Mouse (Mus musculus) kidney, embryonic 16.5 days (tissue): ENCODE results near the gene Fancf. TPM values are rescaled to one million over a fixed set of nuclear protein-coding genes. Genes with fewer than 3 reads are reported as not detected.

Experiments
- ATAC-seq: fragments of 200-750 bp; cut with Nextera tagmentation; 2 replicates; pipeline ENCODE4 v1.8.0; 2017; ENCODE audit warnings: moderate TSS enrichment; ENCODE audit not compliant: low FRiP score, low TSS enrichment
- H3K27ac ChIP-seq: fragments of 300-500 bp; sonication (generic); 2 replicates; pipeline ENCODE4 v1.5.1; 2014; ENCODE audit warnings: low read length
- H3K27me3 ChIP-seq: fragments of 300-500 bp; sonication (generic); 2 replicates; pipeline ENCODE4 v1.6.1; 2014; ENCODE audit warnings: low read length, control low read depth, mixed read lengths; ENCODE audit not compliant: insufficient read depth
- H3K36me3 ChIP-seq: fragments of 300-500 bp; sonication (generic); 2 replicates; pipeline ENCODE4 v1.6.1; 2014; ENCODE audit warnings: low read length, control low read depth, mixed read lengths; ENCODE audit not compliant: insufficient read depth
- H3K4me1 ChIP-seq: fragments of 300-500 bp; sonication (generic); 2 replicates; pipeline ENCODE4 v1.6.1; 2014; ENCODE audit warnings: low read length, control low read depth, mixed read lengths; ENCODE audit not compliant: insufficient read depth
- H3K4me2 ChIP-seq: fragments of 300-500 bp; sonication (generic); replicated peaks from 2 replicates; pipeline ENCODE4 v1.6.1; 2014; ENCODE audit warnings: low read depth, low read length
- H3K4me3 ChIP-seq: fragments of 300-500 bp; sonication (generic); 2 replicates; pipeline ENCODE4 v1.5.1; 2014; ENCODE audit warnings: mild to moderate bottlenecking, low read length
- H3K9ac ChIP-seq: fragments of 300-500 bp; sonication (generic); replicated peaks from 2 replicates; pipeline ENCODE4 v1.6.1; 2014; ENCODE audit warnings: low read length
- H3K9me3 ChIP-seq: fragments of 300-500 bp; sonication (generic); 2 replicates; pipeline ENCODE4 v1.6.1; 2016; ENCODE audit warnings: low read length, control low read depth
- WGBS: fragments of 180-500 bp; shearing (Covaris S2); extraction: QIAGEN DNeasy Blood & Tissue Kit; methylation state at CpG from one replicate; pipeline ENCODE4 v1.1.7; 2014; 5-methylcytosine and 5-hydroxymethylcytosine counted together
- polyA plus RNA-seq: library from polyadenylated mRNA; unstranded; fragments of >200 nt; fragmentation: Nextera tagmentation; extraction: Ambion mirVana; gene quantifications from 2 replicates; pipeline ENCODE4 v1.2.1, GENCODE M21; 2015

Fancf gene
- 2.8 and 3.3 TPM in 2 replicates for polyA plus RNA-seq

GRCm38 (mm10) chr7:51862097-51862492 lies at the start of gene Fancf:
Gene Fancf (minus strand): TSS chr7:51862267.
- Histone ChIP-seq H3K9me3 (no peaks in the 10 kb centered on the region), H3K9ac (peak within 1 kb of the TSS; percentile 93), H3K27me3 (no peaks in the 10 kb centered on the region), H3K27ac (peak within 1 kb of the TSS; percentile 98), H3K36me3 (0 out of 2 replicates have a peak, but pooled peaks cover 12% of the 10 kb centered on the region), H3K4me3 (peak within 1 kb of the TSS; percentile 80), H3K4me1 (peaks cover 18% of the 10 kb centered on the region), H3K4me2 (peak within 1 kb of the TSS; percentile 86)
- under 1% methylated on average over 43 of the region's 43 CpGs for WGBS
- ATAC-seq: peak; percentile 98

GRCm38 (mm10) chr7:51899066-51899465 lies 37.0 kb upstream of the Fancf start:
- Histone ChIP-seq H3K36me3 (no peaks in the 10 kb centered on the region), H3K9ac (no peak overlapping the region), H3K4me3 (no peak overlapping the region), H3K27ac (no peak overlapping the region), H3K9me3 (no peaks in the 10 kb centered on the region), H3K27me3 (no peaks in the 10 kb centered on the region), H3K4me2 (no peak overlapping the region), H3K4me1 (no peaks in the 10 kb centered on the region)
- no peak for ATAC-seq
- WGBS: 79% methylated on average over 6 of the region's 6 CpGs

GRCm38 (mm10) chr7:51894939-51895338 lies 32.9 kb upstream of the Fancf start:
- no peak overlapping the region for H3K9ac ChIP-seq
- no peak overlapping the region for H3K27ac ChIP-seq
- H3K36me3 ChIP-seq: no peaks in the 10 kb centered on the region
- no peaks in the 10 kb centered on the region for H3K9me3 ChIP-seq
- H3K4me1 ChIP-seq: no peaks in the 10 kb centered on the region
- no peak for ATAC-seq
- H3K27me3 ChIP-seq: no peaks in the 10 kb centered on the region
- H3K4me3 ChIP-seq: no peak overlapping the region
- 66% methylated on average over 2 of the region's 2 CpGs for WGBS
- H3K4me2 ChIP-seq: no peak overlapping the region

- no peaks in the 10 kb centered on the region for H3K9me3 ChIP-seq
- H3K9ac ChIP-seq: no peak overlapping the region
- no peak overlapping the region for H3K27ac ChIP-seq
- no peaks in the 10 kb centered on the region for H3K36me3 ChIP-seq
- H3K27me3 ChIP-seq: no peaks in the 10 kb centered on the region
- ATAC-seq: no peak
- 77% methylated on average over 4 of the region's 4 CpGs for WGBS
- H3K4me1 ChIP-seq: no peaks in the 10 kb centered on the region
- H3K4me3 ChIP-seq: no peak overlapping the region
- no peak overlapping the region for H3K4me2 ChIP-seq
Observed at GRCm38 (mm10) chr7:51894133-51894801, 32.2 kb upstream of the Fancf start.

- Histone ChIP-seq H3K36me3 (no peaks in the 10 kb centered on the region), H3K4me1 (peaks cover 4% of the 10 kb centered on the region; the same call in 1 of the 2 replicates), H3K9ac (no peak overlapping the region), H3K27ac (no peak overlapping the region), H3K9me3 (no peaks in the 10 kb centered on the region), H3K27me3 (no peaks in the 10 kb centered on the region), H3K4me3 (no peak overlapping the region), H3K4me2 (no peak overlapping the region)
- WGBS: 99% methylated on average over 3 of the region's 4 CpGs
- no peak for ATAC-seq
Observed at GRCm38 (mm10) chr7:51893008-51893407, 30.9 kb upstream of the Fancf start.

GRCm38 (mm10) chr7:51892224-51892965 lies 30.3 kb upstream of the Fancf start:
- H3K27ac ChIP-seq: no peak overlapping the region
- no peak for ATAC-seq
- no peaks in the 10 kb centered on the region for H3K36me3 ChIP-seq
- H3K9me3 ChIP-seq: no peaks in the 10 kb centered on the region
- H3K4me1 ChIP-seq: peaks cover 8% of the 10 kb centered on the region
- no peak overlapping the region for H3K9ac ChIP-seq
- no peak overlapping the region for H3K4me2 ChIP-seq
- no peak overlapping the region for H3K4me3 ChIP-seq
- 91% methylated on average over 1 of the region's 1 CpGs for WGBS
- H3K27me3 ChIP-seq: no peaks in the 10 kb centered on the region

GRCm38 (mm10) chr7:51889601-51890000 lies 27.5 kb upstream of the Fancf start:
- no peak for ATAC-seq
- H3K27ac ChIP-seq: no peak overlapping the region
- H3K4me1 ChIP-seq: peaks cover 11% of the 10 kb centered on the region
- H3K27me3 ChIP-seq: no peaks in the 10 kb centered on the region
- H3K4me3 ChIP-seq: no peak overlapping the region
- H3K36me3 ChIP-seq: no peaks in the 10 kb centered on the region
- no peaks in the 10 kb centered on the region for H3K9me3 ChIP-seq
- 91% methylated on average over 7 of the region's 7 CpGs for WGBS
- no peak overlapping the region for H3K4me2 ChIP-seq
- no peak overlapping the region for H3K9ac ChIP-seq

GRCm38 (mm10) chr7:51887678-51888567 lies 25.9 kb upstream of the Fancf start:
- Histone ChIP-seq H3K27me3 (no peaks in the 10 kb centered on the region), H3K4me1 (peaks cover 11% of the 10 kb centered on the region), H3K9ac (no peak overlapping the region), H3K9me3 (no peaks in the 10 kb centered on the region), H3K36me3 (no peaks in the 10 kb centered on the region), H3K4me2 (peak overlapping the region; percentile 20), H3K27ac (peak overlapping the region; percentile 80; the same call in 1 of the 2 replicates), H3K4me3 (peak overlapping the region; percentile 18; the same call in 1 of the 2 replicates)
- ATAC-seq: peak; percentile 88
- 31% methylated on average over 11 of the region's 11 CpGs for WGBS

- peaks cover 13% of the 10 kb centered on the region for H3K4me1 ChIP-seq
- H3K4me2 ChIP-seq: no peak overlapping the region
- no peaks in the 10 kb centered on the region for H3K36me3 ChIP-seq
- no peak overlapping the region for H3K4me3 ChIP-seq
- peak; percentile 36; the same call in 1 of the 2 replicates for ATAC-seq
- no peaks in the 10 kb centered on the region for H3K27me3 ChIP-seq
- 33% methylated on average over 3 of the region's 3 CpGs for WGBS
- peak overlapping the region; percentile 54; the same call in 1 of the 2 replicates for H3K27ac ChIP-seq
- no peaks in the 10 kb centered on the region for H3K9me3 ChIP-seq
- H3K9ac ChIP-seq: no peak overlapping the region
Observed at GRCm38 (mm10) chr7:51885345-51885744, 23.3 kb upstream of the Fancf start.
